Mouse (Mus musculus) cerebellum, adult 11-12 months (tissue): ENCODE data around the gene Suclg2.
"Not testable (repeated sequence)": the region's sequence is repeated elsewhere in the genome, so short reads cannot be mapped to it uniquely, and the experiment has no call there.

Source experiments
- DNase-seq: peaks from one replicate; pipeline ENCODE4 v3.0.0; 2022

The Suclg2 gene

GRCm38 (mm10) chr6:95619817-95620216 is 98.8 kb downstream of the Suclg2 start:
- DNase-seq, result no peak

- no peak for DNase-seq
These were observed 100.2 kb downstream of the Suclg2 start for GRCm38 (mm10) chr6:95618434-95618833.

DNA sequence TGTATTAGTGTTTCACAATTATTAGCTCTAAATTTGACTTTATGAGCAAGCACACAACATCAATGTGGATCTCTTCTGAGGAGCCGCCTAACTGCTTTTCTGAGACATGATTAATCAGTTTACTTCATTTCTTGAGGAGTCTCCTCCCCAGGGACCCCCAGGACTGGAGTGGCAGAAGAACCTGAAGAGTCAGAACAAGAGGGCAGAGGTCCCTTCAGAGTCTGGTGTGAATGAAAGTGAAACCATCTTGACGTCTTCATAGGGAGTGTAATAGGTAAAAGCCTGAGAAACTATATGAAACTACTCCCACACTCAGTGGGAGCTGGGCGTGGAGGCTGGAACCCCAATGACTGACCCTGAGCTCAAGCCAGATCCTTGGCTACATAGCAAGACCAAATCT is 105.4 kb downstream of the Suclg2 start:
- DNase-seq, result no peak

DNA sequence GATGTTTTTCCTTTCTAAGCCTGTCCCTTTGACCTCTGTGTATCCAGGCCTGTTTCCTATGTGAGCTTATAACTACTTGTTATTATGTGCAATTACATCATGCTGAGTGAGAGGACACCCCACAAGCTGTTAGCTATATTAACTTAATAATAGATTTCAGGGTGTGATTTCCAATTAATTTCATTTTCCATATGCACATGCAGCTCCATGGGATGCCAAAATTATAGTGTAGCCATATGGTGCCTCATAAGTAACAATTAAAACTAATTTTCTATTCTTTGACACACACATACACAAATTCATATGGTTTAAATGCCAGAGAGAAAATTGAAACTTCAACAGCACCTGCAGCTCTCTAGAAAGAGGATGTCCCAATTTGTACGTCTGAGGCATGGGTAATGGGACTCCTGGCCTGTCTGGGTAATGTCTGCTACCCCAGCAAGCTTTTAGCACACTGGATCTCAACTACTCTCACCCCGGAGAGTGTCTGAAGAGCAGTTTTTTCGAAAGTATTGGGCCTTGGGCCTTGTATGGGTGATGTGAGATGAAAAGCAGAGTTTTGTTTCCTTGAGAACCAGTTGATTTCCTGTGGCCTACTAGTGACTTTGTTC is 106.1 kb downstream of the Suclg2 start:
- DNase-seq, result no peak

DNA sequence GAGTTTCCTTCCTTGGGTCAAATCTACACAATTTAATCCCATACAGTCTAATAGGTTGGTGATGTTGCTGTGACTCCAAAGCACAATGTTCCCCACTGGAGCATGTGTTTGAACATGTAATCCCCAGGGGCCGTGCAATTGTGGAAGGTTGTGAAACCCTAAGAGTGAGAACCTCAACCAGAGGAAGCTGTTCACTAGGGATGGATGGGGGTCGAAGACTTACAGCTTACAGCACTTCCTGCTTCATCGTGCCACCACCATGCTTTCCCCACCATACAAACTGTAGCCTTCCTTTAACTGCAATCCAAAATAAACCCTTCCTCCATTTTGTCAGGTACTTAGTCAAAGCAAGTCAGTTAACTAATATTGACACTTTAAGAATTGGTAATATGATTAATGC is 107.5 kb downstream of the Suclg2 start:
- DNase-seq, result no peak

- no peak for DNase-seq
These were observed 110.5 kb downstream of the Suclg2 start for GRCm38 (mm10) chr6:95608123-95608522.

GRCm38 (mm10) chr6:95600731-95601130 is 117.9 kb downstream of the Suclg2 start:
- DNase-seq, result not testable (repeated sequence)

DNA sequence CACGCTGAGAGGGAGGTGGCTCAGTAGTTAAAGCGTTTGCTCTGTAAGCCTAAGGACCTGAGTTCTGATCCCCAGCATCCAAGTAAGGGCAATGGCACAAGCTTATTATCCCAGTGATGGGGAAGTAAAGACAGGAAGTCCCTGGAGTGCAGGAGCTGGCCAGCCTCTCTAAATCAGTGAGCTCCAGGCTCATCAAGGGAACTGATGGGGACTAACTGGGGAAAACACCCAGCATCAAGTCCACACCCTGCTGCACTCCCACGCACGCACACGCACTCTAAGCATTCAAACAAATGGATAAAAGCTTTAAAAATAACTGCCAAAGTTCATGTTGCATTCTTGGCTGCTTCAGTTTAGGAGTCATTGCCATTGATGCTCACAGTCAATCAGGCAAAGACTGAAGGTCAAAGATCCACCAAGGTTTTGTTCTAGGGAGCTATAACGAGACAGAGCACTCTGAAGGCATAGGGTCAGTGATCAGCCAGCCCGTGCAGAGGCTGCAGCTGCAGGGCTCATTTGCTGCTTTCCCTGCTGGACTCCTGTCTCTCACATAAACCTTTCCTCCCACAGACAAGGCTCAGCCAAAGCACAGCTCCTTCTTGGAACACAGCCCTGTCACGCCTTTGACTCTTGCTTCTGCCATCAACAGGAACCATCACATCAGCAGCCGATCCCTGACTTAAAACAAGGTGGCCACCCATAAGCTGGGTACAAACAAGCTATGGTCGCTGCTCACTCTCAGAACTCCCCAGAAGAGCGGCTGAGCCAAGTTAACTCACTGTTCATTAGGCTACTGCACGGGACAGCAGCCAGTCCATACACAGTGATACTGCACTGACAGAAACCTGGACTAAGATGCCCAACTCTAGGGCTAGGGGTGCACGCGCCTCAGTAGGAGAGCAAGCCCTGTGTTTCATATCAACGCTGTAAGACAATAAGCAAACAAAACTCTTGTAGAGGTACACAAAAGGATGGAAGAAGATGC is 121.5 kb downstream of the Suclg2 start:
- DNase-seq, result no peak

DNA sequence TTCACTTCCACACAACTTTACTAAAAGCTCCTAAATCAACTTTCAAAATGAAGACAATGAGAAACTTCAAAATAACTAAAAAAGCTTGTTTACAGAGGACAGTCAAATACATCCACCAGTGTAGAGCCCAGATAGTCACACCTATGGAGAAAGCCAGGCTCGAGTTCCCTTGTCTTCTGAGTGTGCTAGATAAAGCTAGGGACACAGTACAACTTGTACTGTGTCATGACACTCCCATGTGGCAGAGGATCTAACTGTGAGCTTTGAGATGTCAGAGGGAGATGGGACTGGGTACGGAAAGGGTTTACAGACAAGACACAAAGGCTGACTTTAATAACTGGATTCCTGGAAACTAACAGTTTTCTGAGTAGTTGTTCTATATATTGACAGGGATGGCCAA is 122.7 kb downstream of the Suclg2 start:
- DNase-seq, result no peak

GRCm38 (mm10) chr6:95594239-95594638 is 124.4 kb downstream of the Suclg2 start:
- no peak for DNase-seq

- no peak for DNase-seq
These were observed 126.2 kb downstream of the Suclg2 start for GRCm38 (mm10) chr6:95592396-95592795.

DNA sequence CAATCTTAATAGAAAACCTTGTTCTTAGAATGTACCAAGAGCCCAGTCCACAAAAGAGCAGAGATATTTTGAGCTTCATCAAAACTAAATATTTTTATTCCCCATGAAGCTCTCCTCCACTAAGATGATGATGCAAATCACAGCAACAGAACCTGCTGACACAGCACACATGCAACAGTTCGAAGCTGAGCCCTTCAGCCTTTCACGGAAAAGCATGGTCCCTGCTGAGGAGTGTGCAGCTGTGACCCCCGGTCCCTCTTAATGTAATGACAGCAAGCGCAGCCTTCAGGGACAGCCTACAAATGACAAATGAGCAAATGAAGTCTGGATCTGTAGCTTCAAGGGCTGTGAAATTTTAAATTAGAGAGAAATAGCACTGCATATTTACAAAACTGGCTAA is 128.1 kb downstream of the Suclg2 start:
- DNase-seq, result no peak

- DNase-seq, result no peak
These were observed 131.3 kb downstream of the Suclg2 start for GRCm38 (mm10) chr6:95587108-95587796.

DNA sequence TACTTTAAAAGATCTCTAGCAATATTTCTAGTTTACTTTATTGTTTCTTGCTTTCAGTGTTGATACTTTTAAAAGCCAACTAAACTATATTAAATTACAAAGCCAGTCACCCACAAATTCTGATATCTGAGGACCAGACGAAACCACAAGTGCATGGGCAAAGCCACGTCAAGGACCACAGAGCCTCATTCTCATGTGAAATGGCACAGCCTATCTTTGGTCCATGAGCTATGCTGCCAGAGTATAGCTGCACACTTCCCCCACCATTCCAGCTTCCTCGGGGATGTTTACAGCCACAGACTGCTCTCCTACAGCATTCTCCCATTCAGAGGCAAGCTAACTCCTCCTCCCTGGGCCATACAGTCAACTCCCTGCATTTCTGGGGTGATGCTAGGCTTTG is 136.7 kb downstream of the Suclg2 start:
- no peak for DNase-seq

- DNase-seq, result no peak
These were observed 138.8 kb downstream of the Suclg2 start for GRCm38 (mm10) chr6:95579792-95580191.

GRCm38 (mm10) chr6:95575531-95575930 is 143.1 kb downstream of the Suclg2 start:
- DNase-seq, result no peak

GRCm38 (mm10) chr6:95574867-95575266 is 143.7 kb downstream of the Suclg2 start:
- DNase-seq, result no peak

GRCm38 (mm10) chr6:95574389-95574788 is 144.2 kb downstream of the Suclg2 start:
- no peak for DNase-seq

- no peak for DNase-seq
These were observed 145.4 kb downstream of the Suclg2 start for GRCm38 (mm10) chr6:95573035-95573759.

- no peak for DNase-seq
These were observed 147.0 kb downstream of the Suclg2 start for GRCm38 (mm10) chr6:95571620-95572019.

DNA sequence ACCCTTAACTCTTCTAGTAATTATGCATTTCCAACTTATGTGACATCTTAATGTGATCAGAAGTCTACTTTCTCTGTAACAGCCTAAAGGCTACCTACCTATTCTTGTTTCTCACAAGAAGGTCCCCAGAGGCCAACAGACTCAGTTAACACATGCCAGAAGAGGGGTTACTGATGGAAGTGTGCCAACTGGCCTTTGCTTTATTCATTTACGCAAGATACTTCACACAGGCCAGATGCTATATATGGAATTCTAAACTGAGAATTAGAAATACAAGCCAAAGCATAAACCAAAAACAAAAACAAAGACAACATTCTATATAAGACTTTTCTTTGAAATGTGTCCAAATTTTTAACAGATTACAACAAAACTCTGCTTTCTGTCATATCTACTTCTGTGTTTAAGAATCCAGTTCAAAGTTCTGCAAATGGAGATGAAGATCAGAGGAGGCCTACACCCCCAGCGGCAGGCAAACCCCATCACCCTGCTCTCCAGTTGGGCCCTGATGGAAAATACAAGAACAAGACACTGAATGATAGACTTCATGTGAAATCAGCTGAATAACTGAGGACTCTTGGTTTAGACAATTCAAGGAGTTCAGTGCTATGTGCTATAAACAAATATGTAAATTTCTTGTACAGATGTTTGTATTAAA is 155.1 kb downstream of the Suclg2 start:
- no peak for DNase-seq

GRCm38 (mm10) chr6:95556320-95556719 is 162.3 kb downstream of the Suclg2 start:
- no peak for DNase-seq
